Mouse (Mus musculus) Patski (cell line): ENCODE measurements around the gene Gm28048. TPM values are rescaled to one million over a fixed set of nuclear protein-coding genes. Genes with fewer than 3 reads are reported as not detected.

Experiments
- ATAC-seq: fragments of 100-300 bp; one replicate; pipeline ENCODE4 v1.8.0; 2021
- CTCF ChIA-PET: fragments of 350-600 bp; sonication (Branson Sonifier 250); formaldehyde crosslinking; loops from one replicate; lab custom pipeline; 2022; ENCODE audit warnings: inconsistent platforms; lab: Charles Lee
- POLR2A ChIA-PET: fragments of 350-600 bp; sonication (Branson Sonifier 250); formaldehyde crosslinking; loops from one replicate; lab custom pipeline; 2022; ENCODE audit warnings: antibody characterized with exemption, inconsistent platforms; lab: Charles Lee
- DNase-seq: peaks from one replicate; pipeline ENCODE4 v3.0.0-alpha.2; 2011; ENCODE audit warnings: low read depth, low spot score
- H3K27me3 ChIP-seq: fragments of 371-371 bp; one replicate; pipeline ENCODE4 v1.5.1; 2021
- CTCF ChIP-seq: fragments of 100-300 bp; IDR thresholded peaks from one replicate; pipeline ENCODE4 v1.5.1; 2021
- in situ Hi-C: fragments of 300-500 bp; cut with MboI; formaldehyde crosslinking; loops from 3 replicates; pipeline ENCODE4 v1.11.1; 2018; ENCODE audit warnings: low pct_unique_long_range_greater_than_20kb, mixed read lengths
- polyA plus RNA-seq: library from polyadenylated mRNA; unstranded; gene quantifications from one replicate; pipeline ENCODE4 v1.2.3, GENCODE M21; 2021

Gm28048 gene
- polyA plus RNA-seq, 1 experiment from 2014 or later: 14.7 TPM

DNA sequence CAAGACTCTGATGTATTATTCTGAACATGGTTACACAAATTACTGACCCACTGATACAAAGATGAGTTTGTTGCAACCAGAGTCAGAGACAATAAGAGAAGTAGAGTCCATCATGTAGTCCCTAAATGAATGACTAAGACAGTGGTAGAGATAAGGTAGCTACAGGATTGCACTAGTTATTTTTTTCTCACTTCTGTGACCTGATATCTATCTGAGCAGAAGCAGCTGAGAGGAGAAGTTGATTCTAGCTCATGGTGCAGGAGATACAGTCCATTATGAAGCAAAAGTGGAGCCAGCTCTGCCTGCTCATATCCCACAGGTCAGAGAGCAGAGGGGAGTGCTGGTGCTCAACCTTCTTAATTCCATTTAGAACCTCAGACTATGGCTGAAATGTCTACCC, 49.7 kb downstream of the Gm28048 start:
- no peak for ATAC-seq
- CTCF ChIA-PET: no interaction called here
- TF ChIP-seq CTCF: no peak
- in situ Hi-C loops: no loop called here
- H3K27me3 ChIP-seq: no peaks in the 10 kb centered on the region
- no peak for DNase-seq
- POLR2A ChIA-PET: no interaction called here

DNA sequence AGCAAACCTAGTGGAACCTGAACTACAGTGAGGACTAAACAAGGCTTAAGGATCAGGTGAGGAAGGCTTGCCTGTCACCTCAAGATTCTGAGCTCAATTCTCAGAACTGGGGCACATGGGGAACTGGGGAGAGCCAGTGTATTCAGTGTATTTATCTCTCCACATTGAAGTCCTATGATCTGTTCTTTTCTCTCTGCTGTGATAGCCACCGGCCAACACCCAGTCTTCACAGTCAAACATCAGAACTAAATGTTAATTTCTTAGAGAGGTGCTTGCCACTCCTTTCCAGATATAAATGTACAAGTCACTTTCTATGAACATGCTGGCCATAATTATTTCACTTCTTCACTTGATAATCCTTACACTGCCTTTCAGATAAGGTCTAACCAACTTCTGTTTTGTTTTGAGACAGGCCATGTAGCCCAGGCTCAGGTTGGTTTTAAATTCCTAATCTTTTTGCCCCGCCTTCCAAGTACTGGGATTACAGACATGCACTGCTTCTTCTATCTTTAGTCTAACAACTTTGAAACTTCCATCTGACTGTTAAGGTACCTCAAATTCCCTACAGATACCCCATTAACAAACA, 50.5 kb downstream of the Gm28048 start:
- CTCF ChIA-PET: no interaction called here
- no peaks in the 10 kb centered on the region for H3K27me3 ChIP-seq
- ATAC-seq: no peak
- TF ChIP-seq CTCF: no peak
- POLR2A ChIA-PET: no interaction called here
- DNase-seq: no peak
- in situ Hi-C loops: no loop called here

DNA sequence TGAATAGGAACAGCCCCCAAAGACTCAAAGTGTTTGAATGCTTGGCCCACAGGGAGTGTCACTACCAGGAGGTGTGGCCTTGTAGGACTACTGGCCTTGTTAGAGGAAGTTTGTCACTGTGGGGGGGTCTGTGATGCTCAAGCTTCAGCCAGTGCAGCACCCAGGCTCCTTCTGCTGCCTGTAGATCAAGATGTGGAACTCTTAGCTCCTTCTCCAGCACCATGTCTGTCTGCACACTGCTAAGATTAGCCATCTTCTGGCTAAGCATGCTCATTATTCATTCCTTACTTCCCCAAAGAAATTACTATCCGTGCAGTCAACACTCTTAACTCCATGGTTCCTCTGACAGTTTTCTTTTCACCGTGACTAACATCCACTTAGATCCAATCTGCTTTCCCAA, 51.8 kb downstream of the Gm28048 start:
- H3K27me3 ChIP-seq: no peaks in the 10 kb centered on the region
- no peak for TF ChIP-seq CTCF
- ChIA-PET POLR2A (no interaction called here), CTCF (interaction anchor here (1.0 to 1.7 kb wide), 2 partner anchors 9 to 17 kb away, joined by 4 to 5 read pairs; no protein-coding TSS in a partner anchor)
- in situ Hi-C loops: no loop called here
- no peak for ATAC-seq
- DNase-seq: no peak

DNA sequence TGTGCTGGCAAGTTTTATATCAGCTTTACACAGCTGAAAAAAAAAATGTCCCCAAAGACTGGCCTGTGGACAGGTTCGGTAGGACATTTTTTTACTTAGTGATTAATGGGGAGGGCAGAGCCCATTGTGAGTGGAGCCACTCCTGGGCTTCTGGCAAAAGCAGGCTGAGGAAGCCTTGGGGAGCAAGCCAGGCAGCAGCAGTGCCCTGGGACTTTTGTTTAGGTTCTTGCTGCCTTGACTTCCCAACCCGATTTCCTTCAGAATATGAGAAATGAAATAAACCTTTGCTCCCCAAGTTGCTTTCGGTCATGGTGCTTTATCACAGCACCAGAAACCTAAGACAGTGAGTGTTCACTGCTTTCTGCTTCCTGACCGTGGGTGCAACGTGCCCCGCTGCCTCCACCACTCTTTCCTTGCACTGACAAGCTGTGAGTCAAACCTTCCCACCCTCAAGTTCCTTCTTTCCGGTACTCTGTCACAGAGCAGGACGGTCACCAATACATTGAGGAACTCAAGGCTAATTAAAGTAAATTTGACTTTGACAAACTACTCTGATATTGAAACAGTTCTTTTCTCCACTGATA, 53.2 kb downstream of the Gm28048 start:
- ATAC-seq: no peak
- in situ Hi-C loops: no loop called here
- no peaks in the 10 kb centered on the region for H3K27me3 ChIP-seq
- CTCF ChIA-PET: interaction anchor here (1.0 to 1.7 kb wide), 3 partner anchors 10 to 19 kb away, joined by 3 to 5 read pairs (median 4); no protein-coding TSS in a partner anchor
- POLR2A ChIA-PET: interaction anchor here (0.7 kb wide), 1 partner anchor 361 kb away, joined by 3 read pairs; no protein-coding TSS in a partner anchor
- TF ChIP-seq CTCF: no peak
- DNase-seq: no peak

DNA sequence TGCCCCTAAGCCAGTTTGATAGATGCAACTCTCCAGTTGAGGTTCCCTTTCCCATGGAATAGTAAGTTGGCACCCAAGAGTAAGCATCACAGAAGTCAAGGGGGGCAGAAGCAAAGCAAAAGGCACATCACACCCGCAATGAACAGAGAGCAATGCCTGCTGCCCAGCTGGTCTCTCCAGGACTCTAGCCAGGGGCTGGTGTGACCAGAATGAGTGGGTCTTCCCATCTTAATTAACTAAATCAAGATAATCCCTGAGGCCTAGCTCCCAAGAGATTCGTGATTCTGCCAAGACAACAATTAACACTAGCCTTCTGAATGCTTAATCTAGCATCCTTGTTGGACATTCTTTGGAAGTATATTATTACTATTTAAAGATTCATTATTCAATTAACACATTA, 58.3 kb downstream of the Gm28048 start:
- no peaks in the 10 kb centered on the region for H3K27me3 ChIP-seq
- no peak for TF ChIP-seq CTCF
- ChIA-PET CTCF (no interaction called here), POLR2A (no interaction called here)
- DNase-seq (no peak), ATAC-seq (no peak)
- in situ Hi-C loops: no loop called here

DNA sequence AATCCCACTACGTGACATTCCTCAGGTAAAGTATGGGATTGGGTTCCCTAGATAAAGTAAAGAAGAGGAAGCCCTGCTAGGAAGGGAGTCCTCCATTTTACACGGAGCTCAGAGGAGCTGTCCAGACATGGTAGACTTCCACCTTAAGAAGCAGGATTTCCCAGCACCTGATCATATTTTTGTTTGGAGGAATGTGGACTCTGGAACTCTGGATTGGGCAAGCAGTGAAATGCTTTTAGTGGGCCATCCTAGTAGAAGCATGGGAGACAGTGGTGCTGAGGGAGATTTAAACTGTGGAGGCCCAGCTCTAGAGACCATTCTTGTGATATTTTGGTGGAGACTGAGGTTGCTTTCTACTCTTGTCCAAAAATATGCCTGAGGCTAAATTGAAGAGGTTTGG, 59.3 kb downstream of the Gm28048 start:
- in situ Hi-C loops: no loop called here
- no peak for ATAC-seq
- H3K27me3 ChIP-seq: no peaks in the 10 kb centered on the region
- TF ChIP-seq CTCF: no peak
- CTCF ChIA-PET: no interaction called here
- no peak for DNase-seq
- POLR2A ChIA-PET: no interaction called here

DNA sequence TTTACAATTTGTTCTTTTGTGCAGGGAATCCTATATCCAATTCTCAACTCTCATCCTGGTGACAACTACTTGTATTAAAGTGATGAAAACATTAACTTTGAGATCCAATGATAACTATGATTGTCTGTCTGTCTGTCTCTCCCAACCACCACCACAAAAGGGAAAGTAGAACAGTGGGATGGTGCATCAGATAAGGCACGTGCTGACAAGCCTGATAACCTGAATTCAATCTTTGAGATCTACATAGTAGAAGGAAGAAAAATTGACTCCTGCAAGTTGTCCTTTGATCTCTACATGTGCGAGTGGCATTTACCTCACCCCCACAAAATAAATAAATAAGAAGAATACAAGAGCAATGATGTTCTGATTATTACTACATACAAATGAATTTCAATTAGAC, 62.6 kb downstream of the Gm28048 start:
- no peak for TF ChIP-seq CTCF
- CTCF ChIA-PET: no interaction called here
- in situ Hi-C loops: no loop called here
- no peak for ATAC-seq
- no peak for DNase-seq
- POLR2A ChIA-PET: no interaction called here
- no peaks in the 10 kb centered on the region for H3K27me3 ChIP-seq

DNA sequence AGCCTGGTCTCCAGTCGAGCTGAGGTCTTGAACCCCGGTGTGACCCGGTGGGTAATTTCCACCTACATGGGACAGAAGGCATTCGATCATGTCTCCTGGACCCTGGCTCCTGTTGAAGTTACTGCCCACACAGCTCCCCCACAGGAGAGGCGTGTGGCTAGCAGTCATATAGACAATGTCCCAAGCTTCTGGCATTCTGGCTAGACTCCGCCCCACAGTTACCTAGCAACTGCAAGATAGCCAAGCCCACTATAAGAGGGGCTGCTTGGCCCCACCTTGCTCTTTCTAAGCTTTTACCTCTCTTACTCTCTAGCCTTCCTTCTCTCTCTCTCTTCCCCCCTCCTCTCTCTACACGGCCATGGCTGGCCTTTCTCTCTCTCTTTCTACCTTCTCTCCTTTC, 64.1 kb downstream of the Gm28048 start:
- ChIA-PET CTCF (no interaction called here), POLR2A (no interaction called here)
- ATAC-seq (no peak), DNase-seq (no peak)
- TF ChIP-seq CTCF: no peak
- H3K27me3 ChIP-seq: no peaks in the 10 kb centered on the region
- in situ Hi-C loops: no loop called here

DNA sequence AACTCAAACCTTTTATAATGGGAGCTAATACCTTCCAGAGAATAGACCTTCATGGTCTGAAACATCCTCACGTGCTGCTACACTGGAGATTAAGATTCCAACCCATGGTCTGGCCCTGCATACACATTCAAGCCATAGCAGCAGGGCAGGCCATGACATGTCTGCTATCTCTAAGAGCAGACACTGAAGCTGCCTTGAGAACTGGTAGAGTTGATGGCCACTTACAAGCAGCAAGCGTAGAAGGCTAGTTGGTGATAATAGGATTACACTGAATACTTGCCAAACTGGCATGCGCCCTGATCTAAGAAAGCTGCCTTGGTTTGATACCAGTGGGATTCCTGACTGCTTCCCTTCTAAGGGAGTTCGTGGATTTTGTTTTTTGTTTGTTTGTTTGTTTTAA, 68.1 kb downstream of the Gm28048 start:
- ChIA-PET POLR2A (no interaction called here), CTCF (interaction anchor here (1.2 kb wide), 2 partner anchors 12 to 13 kb away, joined by 3 read pairs; no protein-coding TSS in a partner anchor)
- no peaks in the 10 kb centered on the region for H3K27me3 ChIP-seq
- ATAC-seq (no peak), DNase-seq (no peak)
- in situ Hi-C loops: no loop called here
- TF ChIP-seq CTCF: no peak

DNA sequence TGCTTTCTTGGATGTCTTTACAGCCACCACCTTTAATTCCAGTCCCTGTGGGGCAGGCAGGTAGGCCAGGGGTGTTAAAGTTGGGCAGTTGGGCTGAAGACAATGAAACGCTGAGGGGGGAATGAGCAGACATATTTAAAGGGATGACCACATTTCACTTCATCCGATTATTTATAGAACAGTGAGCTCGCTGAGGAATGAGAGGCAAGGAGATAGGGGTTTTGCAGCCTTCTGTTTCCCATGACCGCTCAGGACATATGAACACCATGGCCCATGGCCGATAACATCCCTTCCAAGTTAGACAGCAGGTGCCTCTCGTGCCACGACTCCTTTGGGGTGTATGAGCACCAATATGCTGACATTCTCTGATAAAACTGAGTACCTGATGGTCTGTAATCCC, 70.1 kb downstream of the Gm28048 start:
- H3K27me3 ChIP-seq: no peaks in the 10 kb centered on the region
- ChIA-PET POLR2A (no interaction called here), CTCF (no interaction called here)
- in situ Hi-C loops: no loop called here
- no peak for TF ChIP-seq CTCF
- DNase-seq: no peak
- no peak for ATAC-seq

DNA sequence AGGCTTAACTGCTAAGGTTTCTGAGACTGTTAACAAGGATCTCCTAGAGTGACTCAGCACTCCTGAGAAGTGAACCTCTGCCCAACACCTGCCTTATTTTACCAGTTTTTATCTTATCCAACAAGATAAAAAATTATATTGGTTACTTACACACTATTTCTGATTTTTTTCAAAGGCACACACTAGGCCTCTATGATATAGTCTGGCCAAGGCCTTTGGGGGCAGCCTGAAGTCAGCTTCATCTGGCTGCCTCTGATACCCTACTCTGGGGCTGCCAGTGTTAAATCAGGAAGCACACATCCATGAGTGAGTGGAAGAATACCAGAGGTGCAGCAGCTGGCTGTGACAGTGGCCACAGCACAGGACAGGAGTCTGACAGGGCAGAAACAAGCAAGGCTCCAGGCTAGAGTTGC, 75.4 kb downstream of the Gm28048 start:
- TF ChIP-seq CTCF: no peak
- ChIA-PET CTCF (no interaction called here), POLR2A (interaction anchor here (0.7 kb wide), 1 partner anchor 49 kb away, joined by 3 read pairs; no protein-coding TSS in a partner anchor)
- ATAC-seq (no peak), DNase-seq (no peak)
- H3K27me3 ChIP-seq: no peaks in the 10 kb centered on the region
- in situ Hi-C loops: no loop called here

DNA sequence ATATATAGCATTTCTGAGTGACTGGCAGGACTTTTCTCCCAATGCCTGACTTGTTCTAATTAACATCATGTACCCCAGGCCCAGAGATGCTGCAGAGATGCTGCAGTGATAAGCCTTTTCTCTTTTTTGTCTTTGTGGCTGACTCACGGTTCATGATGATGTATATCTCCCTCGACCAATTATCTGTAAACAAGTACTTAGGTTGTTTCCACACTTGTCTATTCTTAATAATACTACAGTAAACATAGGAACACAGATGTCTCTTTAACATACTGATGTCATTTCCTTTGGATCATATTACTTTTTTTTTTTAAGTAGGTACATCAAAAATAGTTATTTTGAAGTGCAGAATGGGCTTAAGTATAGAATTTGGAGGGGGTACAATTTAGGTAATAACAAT, 79.0 kb downstream of the Gm28048 start:
- CTCF ChIA-PET: interaction anchor here (1.7 kb wide), 1 partner anchor 10 kb away, joined by 5 read pairs; no protein-coding TSS in a partner anchor
- POLR2A ChIA-PET: no interaction called here
- TF ChIP-seq CTCF: no peak
- no peaks in the 10 kb centered on the region for H3K27me3 ChIP-seq
- ATAC-seq: no peak
- DNase-seq: no peak
- in situ Hi-C loops: no loop called here
